Mouse (Mus musculus) C2C12 (cell line): ENCODE results near the gene Stip1. TPM values are rescaled to one million over a fixed set of nuclear protein-coding genes. Genes with fewer than 3 reads are reported as not detected.

Experiments
- H3K27me3 ChIP-seq: one replicate; pipeline ENCODE4 v1.6.1; 2011; ENCODE audit not compliant: control insufficient read depth, insufficient read depth, insufficient read length
- H3K36me3 ChIP-seq: one replicate; pipeline ENCODE4 v1.6.1; 2011; ENCODE audit not compliant: control insufficient read depth, insufficient read depth
- H3K4me3 ChIP-seq: one replicate; pipeline ENCODE4 v1.5.1; 2011; ENCODE audit warnings: mild to moderate bottlenecking, control low read depth; ENCODE audit not compliant: poor library complexity, insufficient read depth, severe bottlenecking
- H3K79me2 ChIP-seq: one replicate; pipeline ENCODE4 v1.6.1; 2011; ENCODE audit not compliant: control insufficient read depth, insufficient read depth
- H3K79me3 ChIP-seq: one replicate; pipeline ENCODE4 v1.6.1; 2011; ENCODE audit warnings: low read depth, control low read depth
- H3ac ChIP-seq: one replicate; pipeline ENCODE3; 2011; ENCODE audit warnings: low read depth; ENCODE audit not compliant: control insufficient read depth, insufficient read length
- CEBPB ChIP-seq: IDR thresholded peaks from one replicate; pipeline ENCODE4 v1.6.1; 2011; ENCODE audit warnings: low read depth, mild to moderate bottlenecking, control low read depth, moderate library complexity
- CTCF ChIP-seq: IDR thresholded peaks from one replicate; pipeline ENCODE4 v1.5.1; 2011; ENCODE audit not compliant: control insufficient read depth, insufficient read depth, insufficient read length
- FOSL1 ChIP-seq: IDR thresholded peaks from one replicate; pipeline ENCODE4 v1.8.0; 2011; ENCODE audit warnings: mild to moderate bottlenecking, low read length; ENCODE audit not compliant: poor library complexity, insufficient read depth, severe bottlenecking
- MAX ChIP-seq: IDR thresholded peaks from one replicate; pipeline ENCODE4 v1.6.1; 2011; ENCODE audit warnings: mild to moderate bottlenecking, control low read depth
- MYOD1 ChIP-seq: IDR thresholded peaks from one replicate; pipeline ENCODE4 v1.6.1; 2011; ENCODE audit warnings: low read depth; ENCODE audit not compliant: control insufficient read depth, insufficient read length
- MYOG ChIP-seq: IDR thresholded peaks from one replicate; pipeline ENCODE4 v1.6.1; 2011; ENCODE audit not compliant: control insufficient read depth, insufficient read length; ENCODE audit errors: extremely low read depth
- USF1 ChIP-seq: IDR thresholded peaks from one replicate; pipeline ENCODE4 v1.6.1; 2011; ENCODE audit warnings: low read depth, mild to moderate bottlenecking, control low read depth, moderate library complexity
- long read RNA-seq, 2 experiments: library from polyadenylated mRNA; unstranded; transcript quantifications; one replicate each; pipeline ENCODE4 v2.0.0; 2019 to 2020
- polyA plus RNA-seq: library from polyadenylated mRNA; unstranded; fragments of >200 nt; fragmentation: generic; extraction: Trizol; gene quantifications from one replicate; pipeline ENCODE4 v1.2.1, GENCODE M21; 2012; ENCODE audit warnings: missing spikeins

Gene Stip1
- 309 TPM for polyA plus RNA-seq
- long read RNA-seq, experiment 1, transcript Stip1-201 (14 exons, 2,108 nt): major isoform, 151 of 175 reads
- long read RNA-seq, experiment 1, partial matches to known transcripts: 16 of 175 reads
- long read RNA-seq, experiment 1, other reads (novel, unspliced or antisense): 8 of 175 reads
- long read RNA-seq, experiment 2, transcript Stip1-201 (14 exons, 2,108 nt): major isoform, 1,761 of 1,832 reads
- long read RNA-seq, experiment 2, partial matches to known transcripts: 24 of 1,832 reads
- long read RNA-seq, experiment 2, other reads (novel, unspliced or antisense): 47 of 1,832 reads

GRCm38 (mm10) chr19:7039841-7040636, at the start of gene Stip1:
TSS of gene Stip1 (minus strand) at chr19:7039967.
- Histone ChIP-seq H3K79me3 (peaks cover 43% of the 10 kb centered on the region), H3K36me3 (peaks cover 31% of the 10 kb centered on the region), H3K79me2 (peaks cover 47% of the 10 kb centered on the region), H3ac (peak within 1 kb of the TSS; percentile 95), H3K27me3 (no peaks in the 10 kb centered on the region), H3K4me3 (peak within 1 kb of the TSS; percentile 77)
- TF ChIP-seq CEBPB (no peak), FOSL1 (no peak), MAX (no peak)

GRCm38 (mm10) chr19:7089050-7089449, 49.3 kb upstream of the Stip1 start:
- Histone ChIP-seq H3ac (no peak overlapping the region), H3K27me3 (no peaks in the 10 kb centered on the region), H3K4me3 (no peak overlapping the region), H3K79me2 (no peaks in the 10 kb centered on the region), H3K36me3 (no peaks in the 10 kb centered on the region), H3K79me3 (no peaks in the 10 kb centered on the region)
- TF ChIP-seq USF1 (no peak), CTCF (no peak), MYOG (no peak), CEBPB (no peak), MYOD1 (no peak)

GRCm38 (mm10) chr19:7088558-7088957, 48.8 kb upstream of the Stip1 start:
- no peaks in the 10 kb centered on the region for H3K79me2 ChIP-seq
- TF ChIP-seq FOSL1: no peak
- no peak for TF ChIP-seq MYOD1
- no peak for TF ChIP-seq USF1
- TF ChIP-seq CTCF: no peak
- TF ChIP-seq MAX: no peak
- no peak for TF ChIP-seq MYOG
- TF ChIP-seq CEBPB: no peak
- no peaks in the 10 kb centered on the region for H3K36me3 ChIP-seq
- no peaks in the 10 kb centered on the region for H3K79me3 ChIP-seq
- no peak overlapping the region for H3ac ChIP-seq
- no peak overlapping the region for H3K4me3 ChIP-seq
- H3K27me3 ChIP-seq: no peaks in the 10 kb centered on the region

- H3K36me3 ChIP-seq: no peaks in the 10 kb centered on the region
- H3K4me3 ChIP-seq: no peak overlapping the region
- H3K27me3 ChIP-seq: no peaks in the 10 kb centered on the region
- TF ChIP-seq MYOG: no peak
- no peak for TF ChIP-seq MAX
- no peak for TF ChIP-seq CTCF
- TF ChIP-seq CEBPB: no peak
- no peak for TF ChIP-seq FOSL1
- TF ChIP-seq USF1: no peak
- TF ChIP-seq MYOD1: no peak
- H3K79me3 ChIP-seq: no peaks in the 10 kb centered on the region
- H3K79me2 ChIP-seq: no peaks in the 10 kb centered on the region
- no peak overlapping the region for H3ac ChIP-seq
Measured at GRCm38 (mm10) chr19:7084734-7085133, 45.0 kb upstream of the Stip1 start.

- Histone ChIP-seq H3K36me3 (no peaks in the 10 kb centered on the region), H3K27me3 (no peaks in the 10 kb centered on the region)
Measured at GRCm38 (mm10) chr19:7083035-7083794, 43.4 kb upstream of the Stip1 start.

More at GRCm38 (mm10) chr19:7083035-7083794, 43.4 kb upstream of the Stip1 start:
- Histone ChIP-seq H3K79me2 (no peaks in the 10 kb centered on the region), H3K79me3 (no peaks in the 10 kb centered on the region), H3ac (no peak overlapping the region), H3K4me3 (no peak overlapping the region)
- TF ChIP-seq MYOD1 (no peak), FOSL1 (no peak), MAX (no peak), USF1 (no peak), CTCF (no peak), MYOG (no peak), CEBPB (no peak)
